Mouse (Mus musculus) heart, embryonic 10.5 days (tissue): ENCODE data around the gene Zbp1. TPM values are rescaled to one million over a fixed set of nuclear protein-coding genes. Genes with fewer than 3 reads are reported as not detected.

ENCODE experiments used
- DNase-seq: peaks from one replicate; pipeline ENCODE4 v3.0.0-alpha.2; 2017; ENCODE audit warnings: low spot score
- H3K27ac ChIP-seq: fragments of 300-500 bp; sonication (generic); 2 replicates; pipeline ENCODE4 v1.5.1; 2016; ENCODE audit warnings: mild to moderate bottlenecking
- H3K27me3 ChIP-seq: fragments of 300-500 bp; sonication (generic); 2 replicates; pipeline ENCODE4 v1.6.1; 2016; ENCODE audit warnings: mild to moderate bottlenecking; ENCODE audit not compliant: poor library complexity, insufficient read depth, severe bottlenecking
- H3K36me3 ChIP-seq: fragments of 300-500 bp; sonication (generic); 2 replicates; pipeline ENCODE4 v1.6.1; 2016; ENCODE audit warnings: mild to moderate bottlenecking, moderate library complexity
- H3K4me1 ChIP-seq: fragments of 300-500 bp; sonication (generic); 2 replicates; pipeline ENCODE4 v1.6.1; 2016; ENCODE audit warnings: mild to moderate bottlenecking
- H3K4me3 ChIP-seq: fragments of 300-500 bp; sonication (generic); 2 replicates; pipeline ENCODE4 v1.5.1; 2016; ENCODE audit warnings: mild to moderate bottlenecking, moderate library complexity
- H3K9me3 ChIP-seq: fragments of 300-500 bp; sonication (generic); 2 replicates; pipeline ENCODE4 v1.6.1; 2016; ENCODE audit warnings: mild to moderate bottlenecking, moderate library complexity
- WGBS: fragments of 180-500 bp; shearing (Covaris S2); methylation state at CpG from one replicate; pipeline ENCODE4 v1.1.7; 2016; 5-methylcytosine and 5-hydroxymethylcytosine counted together
- polyA plus RNA-seq: library from polyadenylated mRNA; unstranded; fragments of >200 nt; fragmentation: Nextera tagmentation; extraction: Ambion mirVana; gene quantifications from 2 replicates; pipeline ENCODE4 v1.2.1, GENCODE M21; 2016

Gene Zbp1
- polyA plus RNA-seq, 1 experiment from 2014 or later, result not detected

DNA sequence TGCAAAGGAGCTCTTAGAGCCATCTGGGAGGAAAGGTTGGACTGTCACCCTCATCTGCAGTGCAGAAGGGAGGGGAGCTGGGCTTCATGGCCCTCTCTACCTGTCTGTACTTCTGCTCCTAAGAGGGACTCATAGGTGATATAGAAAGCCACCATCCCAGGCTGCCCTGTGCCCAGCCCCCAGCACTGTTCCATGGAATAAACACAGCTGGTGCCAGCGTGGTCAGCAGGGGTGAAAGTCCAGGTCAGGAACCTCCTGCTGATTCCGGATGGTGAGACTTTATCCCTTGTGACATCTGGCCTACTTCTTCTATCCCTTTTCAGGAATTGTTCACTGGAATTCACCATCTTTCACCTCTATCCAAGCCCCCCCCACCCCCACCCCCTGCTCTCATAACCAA lies 48.6 kb downstream of the Zbp1 start:
- Histone ChIP-seq H3K36me3 (no peaks in the 10 kb centered on the region), H3K4me1 (peaks cover 38% of the 10 kb centered on the region), H3K9me3 (no peaks in the 10 kb centered on the region), H3K27me3 (peaks cover 55% of the 10 kb centered on the region), H3K4me3 (no peak overlapping the region), H3K27ac (no peak overlapping the region)
- WGBS, result 67% methylated on average over 2 of the region's 2 CpGs
- no peak for DNase-seq

DNA sequence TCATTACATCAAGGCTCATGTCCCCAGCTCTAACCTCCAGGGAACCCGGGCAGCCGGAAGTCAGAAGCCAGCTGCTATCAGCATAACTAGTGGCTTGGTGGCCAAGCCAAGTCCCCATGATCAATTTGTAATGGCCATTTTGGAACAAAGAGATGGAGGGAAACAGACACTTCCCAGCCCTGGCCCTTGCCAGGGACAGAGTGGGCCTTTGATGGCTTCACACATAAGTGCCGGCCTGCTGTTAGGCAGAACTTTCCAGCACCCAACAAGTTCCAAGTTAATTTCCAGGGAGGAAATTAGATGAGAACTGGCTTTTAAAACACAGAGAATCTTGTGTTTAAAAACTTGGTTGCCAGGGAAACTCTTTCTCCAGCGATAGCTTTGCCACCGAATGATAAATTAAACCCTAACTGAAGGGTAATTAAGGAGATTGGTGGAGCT lies 50.3 kb downstream of the Zbp1 start:
- H3K4me1 ChIP-seq, result peaks cover 25% of the 10 kb centered on the region
- H3K4me3 ChIP-seq, result no peak overlapping the region
- DNase-seq, result no peak
- WGBS, result 72% methylated on average over 5 of the region's 5 CpGs
- no peaks in the 10 kb centered on the region for H3K36me3 ChIP-seq
- peaks cover 62% of the 10 kb centered on the region for H3K27me3 ChIP-seq
- H3K9me3 ChIP-seq, result no peaks in the 10 kb centered on the region
- H3K27ac ChIP-seq, result no peak overlapping the region

DNA sequence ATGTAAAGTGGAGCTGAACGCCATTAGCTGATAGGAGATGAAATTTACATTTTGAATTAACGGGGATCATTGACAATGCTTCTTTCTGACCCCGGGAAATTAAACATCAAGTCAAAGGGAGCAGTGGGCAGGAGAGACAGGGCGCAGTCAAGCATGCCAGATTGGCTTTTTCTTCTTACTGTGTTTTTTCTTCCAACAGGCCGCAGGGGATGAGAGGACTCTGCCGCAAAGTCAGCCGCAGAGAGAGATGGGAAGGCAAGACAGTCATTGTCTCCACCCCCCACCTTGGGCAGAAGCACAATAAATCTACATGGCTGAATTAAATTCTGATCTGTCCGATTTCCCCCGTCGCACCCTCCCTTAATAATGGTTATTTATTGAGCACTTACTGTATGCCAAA lies 53.4 kb downstream of the Zbp1 start:
- Histone ChIP-seq H3K4me3 (no peak overlapping the region), H3K27me3 (peaks cover 39% of the 10 kb centered on the region), H3K4me1 (0 out of 2 replicates have a peak, but pooled peaks cover 3% of the 10 kb centered on the region), H3K27ac (no peak overlapping the region), H3K9me3 (no peaks in the 10 kb centered on the region), H3K36me3 (no peaks in the 10 kb centered on the region)
- 88% methylated on average over 10 of the region's 10 CpGs for WGBS
- no peak for DNase-seq

DNA sequence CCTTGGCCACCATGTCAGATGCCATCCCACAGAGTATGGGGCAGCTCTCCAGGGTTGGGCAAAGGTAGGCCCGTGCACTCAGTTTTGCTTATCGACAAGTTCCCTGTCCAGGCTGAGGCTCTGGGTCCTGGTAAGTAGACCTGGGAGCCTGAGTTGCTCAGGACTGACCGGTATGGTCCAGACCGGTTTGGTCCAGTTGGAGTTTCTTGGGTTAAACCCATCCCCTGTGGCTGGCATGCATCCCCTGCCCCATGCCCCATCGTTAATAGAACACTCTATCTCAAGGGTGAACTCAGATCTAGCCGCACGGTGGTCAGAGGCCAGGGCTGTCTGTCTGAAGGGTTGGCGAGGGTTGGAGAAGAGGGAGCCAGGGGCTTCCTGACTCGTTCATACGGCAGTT lies 53.8 kb downstream of the Zbp1 start:
- H3K4me3 ChIP-seq, result no peak overlapping the region
- no peak overlapping the region for H3K27ac ChIP-seq
- no peaks in the 10 kb centered on the region for H3K36me3 ChIP-seq
- peaks cover 35% of the 10 kb centered on the region for H3K27me3 ChIP-seq
- WGBS, result 77% methylated on average over 10 of the region's 10 CpGs
- peaks cover 3% of the 10 kb centered on the region; the same call in 1 of the 2 replicates for H3K4me1 ChIP-seq
- no peak for DNase-seq
- no peaks in the 10 kb centered on the region for H3K9me3 ChIP-seq

DNA sequence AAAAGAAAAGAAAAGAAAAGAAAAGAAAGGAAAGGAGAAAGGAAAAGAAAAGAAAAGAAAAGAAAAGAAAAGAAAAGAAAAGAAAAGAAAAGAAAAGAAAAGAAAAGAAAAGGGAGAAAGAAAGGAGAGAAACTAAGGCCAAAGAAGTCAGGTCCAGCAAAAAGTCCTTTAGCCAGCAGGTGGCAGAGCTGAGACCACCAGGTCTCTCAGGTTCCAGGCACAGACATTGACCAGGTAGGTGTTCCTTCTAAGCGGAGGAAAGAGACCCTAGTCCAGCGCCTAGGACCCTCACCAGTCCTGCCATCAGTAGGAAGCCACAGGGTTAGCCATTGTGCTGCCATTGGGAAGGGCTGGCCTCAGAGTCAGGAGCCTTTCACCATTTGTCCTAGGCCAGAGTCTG lies 54.4 kb downstream of the Zbp1 start:
- H3K36me3 ChIP-seq, result no peaks in the 10 kb centered on the region
- no peak overlapping the region for H3K27ac ChIP-seq
- H3K4me3 ChIP-seq, result no peak overlapping the region
- peaks cover 29% of the 10 kb centered on the region for H3K27me3 ChIP-seq
- H3K4me1 ChIP-seq, result peaks cover 7% of the 10 kb centered on the region; the same call in 1 of the 2 replicates
- no peak for DNase-seq
- WGBS, result 46% methylated on average over 2 of the region's 2 CpGs
- H3K9me3 ChIP-seq, result no peaks in the 10 kb centered on the region

DNA sequence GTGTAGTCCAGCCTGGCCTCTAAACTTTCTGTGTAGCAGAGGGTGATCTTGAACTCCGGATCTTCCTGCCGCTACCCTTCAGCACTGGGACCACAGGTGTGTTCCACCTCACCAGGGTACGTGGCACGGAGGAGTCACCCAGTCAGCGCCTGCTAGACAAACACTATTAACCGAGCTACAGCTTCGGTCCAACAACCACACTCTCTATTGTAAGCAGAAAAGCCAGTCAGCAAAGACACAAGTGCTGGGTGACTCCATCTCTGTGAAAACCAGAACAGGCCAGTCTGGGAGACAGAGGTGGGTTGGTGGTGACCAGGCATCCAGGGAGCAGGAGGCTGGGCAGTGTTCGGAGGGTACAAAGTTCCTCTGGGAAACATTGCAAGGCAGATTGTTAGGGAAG lies 55.3 kb downstream of the Zbp1 start:
- H3K4me3 ChIP-seq, result no peak overlapping the region
- WGBS, result 83% methylated on average over 8 of the region's 8 CpGs
- H3K36me3 ChIP-seq, result no peaks in the 10 kb centered on the region
- H3K27ac ChIP-seq, result no peak overlapping the region
- H3K4me1 ChIP-seq, result peaks cover 8% of the 10 kb centered on the region; the same call in 1 of the 2 replicates
- DNase-seq, result no peak
- no peaks in the 10 kb centered on the region for H3K9me3 ChIP-seq
- H3K27me3 ChIP-seq, result peaks cover 27% of the 10 kb centered on the region

DNA sequence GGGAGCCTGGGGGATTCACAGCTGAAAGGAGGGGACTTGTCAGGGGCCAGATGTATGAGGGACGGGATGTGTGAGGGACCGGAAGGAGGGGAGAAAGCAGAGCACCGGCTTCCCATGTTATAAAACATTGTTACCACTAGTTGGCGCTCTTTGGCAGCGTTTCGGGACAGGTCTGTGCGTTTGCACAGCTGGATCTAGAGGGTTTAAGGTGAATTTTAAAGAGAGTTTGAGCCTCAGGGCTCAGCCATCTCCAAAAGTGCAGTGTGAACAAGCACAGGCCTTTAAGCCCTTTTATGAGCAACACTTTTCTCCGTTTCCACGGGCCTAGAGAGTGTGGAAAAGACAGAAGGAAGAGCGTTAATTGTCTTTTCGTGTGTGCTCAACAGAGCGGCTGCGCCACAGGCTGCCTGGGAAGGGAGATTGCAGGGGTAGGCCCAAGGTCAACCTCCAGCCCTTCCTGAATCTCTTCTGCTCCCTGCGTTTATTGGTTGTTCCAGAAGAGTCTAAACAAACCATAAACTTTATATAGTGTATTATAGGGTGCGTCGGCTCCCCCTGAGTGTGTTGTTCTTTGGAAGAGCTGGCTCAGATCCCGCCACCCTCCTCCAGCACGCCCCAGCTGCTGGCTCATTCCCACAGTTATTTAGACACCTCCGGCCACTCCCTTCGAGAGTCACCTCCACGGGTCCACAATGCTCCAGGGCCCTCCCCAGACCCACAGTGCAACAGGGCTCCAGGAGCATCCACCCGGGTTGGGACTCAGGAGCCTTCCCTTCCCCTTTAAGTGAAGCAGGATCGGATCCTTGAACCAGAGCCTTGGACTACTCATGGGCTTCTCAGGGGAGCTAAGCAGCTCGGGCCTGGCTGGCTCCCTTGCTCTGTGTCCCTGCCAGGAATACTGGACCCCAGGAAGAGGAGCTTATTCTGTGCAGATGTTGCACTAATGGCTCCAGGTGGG lies 59.1 kb downstream of the Zbp1 start:
- peak; percentile 85 for DNase-seq
- Histone ChIP-seq H3K4me1 (peaks cover 8% of the 10 kb centered on the region; the same call in 1 of the 2 replicates), H3K27ac (peak overlapping the region; percentile 56; the same call in 1 of the 2 replicates), H3K36me3 (no peaks in the 10 kb centered on the region), H3K27me3 (peaks cover 24% of the 10 kb centered on the region), H3K9me3 (no peaks in the 10 kb centered on the region), H3K4me3 (peak overlapping the region; percentile 3; the same call in 1 of the 2 replicates)
- 57% methylated on average over 24 of the region's 24 CpGs for WGBS

DNA sequence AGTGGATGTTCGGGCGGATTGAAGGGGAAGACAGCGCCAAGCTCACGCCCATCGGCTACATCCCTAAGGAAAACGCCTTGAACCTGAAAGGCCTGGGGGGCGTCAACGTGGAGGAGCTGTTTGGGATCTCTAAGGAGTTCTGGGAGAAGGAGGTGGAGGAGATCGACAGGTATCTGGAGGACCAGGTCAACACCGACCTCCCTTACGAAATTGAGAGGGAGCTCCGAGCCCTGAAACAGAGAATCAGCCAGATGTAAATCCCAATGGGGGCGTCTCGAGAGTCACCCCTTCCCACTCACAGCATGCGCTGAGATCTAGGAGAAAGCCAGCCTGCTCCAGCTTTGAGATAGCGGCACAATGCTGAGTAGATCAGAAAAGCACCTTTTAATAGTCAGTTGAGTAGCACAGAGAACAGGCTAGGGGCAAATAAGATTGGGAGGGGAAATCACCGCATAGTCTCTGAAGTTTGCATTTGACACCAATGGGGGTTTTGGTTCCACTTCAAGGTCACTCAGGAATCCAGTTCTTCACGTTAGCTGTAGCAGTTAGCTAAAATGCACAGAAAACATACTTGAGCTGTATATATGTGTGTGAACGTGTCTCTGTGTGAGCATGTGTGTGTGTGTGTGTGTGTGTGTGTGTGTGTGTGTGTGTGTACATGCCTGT lies 60.2 kb downstream of the Zbp1 start:
- no peak overlapping the region for H3K4me3 ChIP-seq
- no peaks in the 10 kb centered on the region for H3K36me3 ChIP-seq
- peaks cover 21% of the 10 kb centered on the region for H3K27me3 ChIP-seq
- no peaks in the 10 kb centered on the region for H3K9me3 ChIP-seq
- WGBS, result 86% methylated on average over 19 of the region's 19 CpGs
- H3K4me1 ChIP-seq, result peaks cover 8% of the 10 kb centered on the region; the same call in 1 of the 2 replicates
- H3K27ac ChIP-seq, result no peak overlapping the region
- no peak for DNase-seq

DNA sequence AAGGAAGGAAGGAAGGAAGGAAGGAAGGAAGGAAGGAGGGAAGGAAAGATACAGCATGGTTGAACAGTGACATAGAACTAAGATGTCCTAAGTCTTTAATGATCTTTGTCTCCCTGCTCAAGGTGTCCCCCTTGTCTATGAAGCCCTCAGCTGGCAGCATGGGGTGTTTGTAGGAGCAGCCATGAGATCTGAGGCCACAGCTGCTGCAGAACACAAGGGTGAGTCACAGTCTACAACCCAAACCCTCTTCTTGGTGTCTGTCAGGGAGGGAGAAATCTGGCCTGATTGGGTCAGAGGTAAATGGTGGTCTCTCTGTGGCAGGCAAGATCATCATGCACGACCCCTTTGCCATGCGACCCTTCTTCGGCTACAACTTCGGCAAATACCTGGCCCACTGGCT lies 60.9 kb downstream of the Zbp1 start:
- 89% methylated on average over 4 of the region's 4 CpGs for WGBS
- no peaks in the 10 kb centered on the region for H3K36me3 ChIP-seq
- DNase-seq, result no peak

DNA sequence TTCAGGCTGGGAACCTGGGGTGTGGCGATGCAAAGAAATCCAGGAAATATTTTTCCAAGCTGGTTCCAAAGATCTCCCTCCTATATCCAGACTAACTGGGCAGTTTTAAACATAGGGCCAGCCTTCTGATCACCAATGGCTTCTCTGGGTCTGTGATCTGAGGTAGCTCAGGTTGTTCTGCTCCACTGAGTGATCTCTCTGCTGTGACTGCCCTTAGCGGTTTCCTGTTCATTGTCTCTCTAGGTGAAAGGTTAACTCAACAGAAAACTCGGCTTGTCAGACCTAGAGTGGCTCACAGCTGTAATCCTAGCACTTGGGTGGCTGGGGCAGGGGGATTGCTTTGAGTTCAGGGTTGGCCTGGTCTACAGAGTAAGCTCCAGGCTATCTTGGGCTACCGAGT lies 61.3 kb downstream of the Zbp1 start:
- no peak overlapping the region for H3K4me3 ChIP-seq
- no peaks in the 10 kb centered on the region for H3K36me3 ChIP-seq
- H3K27ac ChIP-seq, result no peak overlapping the region
- H3K27me3 ChIP-seq, result peaks cover 14% of the 10 kb centered on the region; the same call in 1 of the 2 replicates
- peaks cover 18% of the 10 kb centered on the region for H3K4me1 ChIP-seq
- WGBS, result 57% methylated on average over 4 of the region's 4 CpGs
- no peak for DNase-seq
- no peaks in the 10 kb centered on the region for H3K9me3 ChIP-seq

More for the DNA sequence above, 60.9 kb downstream of the Zbp1 start:
- no peak overlapping the region for H3K27ac ChIP-seq
- H3K4me1 ChIP-seq, result peaks cover 14% of the 10 kb centered on the region
- no peaks in the 10 kb centered on the region for H3K9me3 ChIP-seq
- H3K27me3 ChIP-seq, result peaks cover 16% of the 10 kb centered on the region; the same call in 1 of the 2 replicates
- H3K4me3 ChIP-seq, result no peak overlapping the region

DNA sequence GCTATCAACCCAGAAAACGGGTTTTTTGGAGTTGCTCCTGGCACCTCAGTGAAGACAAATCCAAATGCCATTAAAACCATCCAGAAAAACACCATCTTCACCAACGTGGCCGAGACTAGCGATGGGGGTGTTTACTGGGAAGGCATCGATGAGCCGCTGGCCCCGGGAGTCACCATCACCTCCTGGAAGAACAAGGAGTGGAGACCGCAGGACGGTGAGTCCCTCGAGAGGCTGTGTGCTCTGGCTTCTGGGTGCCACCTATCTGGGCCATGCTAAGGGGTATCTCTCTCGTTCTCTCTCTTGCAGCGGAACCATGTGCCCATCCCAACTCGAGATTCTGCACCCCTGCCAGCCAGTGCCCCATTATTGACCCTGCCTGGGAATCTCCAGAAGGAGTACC lies 61.8 kb downstream of the Zbp1 start:
- Histone ChIP-seq H3K27ac (no peak overlapping the region), H3K4me1 (peaks cover 22% of the 10 kb centered on the region), H3K4me3 (no peak overlapping the region), H3K9me3 (no peaks in the 10 kb centered on the region), H3K36me3 (no peaks in the 10 kb centered on the region), H3K27me3 (peaks cover 14% of the 10 kb centered on the region; the same call in 1 of the 2 replicates)
- DNase-seq, result no peak
- 79% methylated on average over 13 of the region's 13 CpGs for WGBS
